Mouse (Mus musculus): ENCODE measurements at regions not wholly inside any gene's neighbourhood (a gene's known extent, or its start where the extent isn't known, plus 50 kb on each side); places are given as distances from the start of the nearest gene placed in this dataset.

DNA sequence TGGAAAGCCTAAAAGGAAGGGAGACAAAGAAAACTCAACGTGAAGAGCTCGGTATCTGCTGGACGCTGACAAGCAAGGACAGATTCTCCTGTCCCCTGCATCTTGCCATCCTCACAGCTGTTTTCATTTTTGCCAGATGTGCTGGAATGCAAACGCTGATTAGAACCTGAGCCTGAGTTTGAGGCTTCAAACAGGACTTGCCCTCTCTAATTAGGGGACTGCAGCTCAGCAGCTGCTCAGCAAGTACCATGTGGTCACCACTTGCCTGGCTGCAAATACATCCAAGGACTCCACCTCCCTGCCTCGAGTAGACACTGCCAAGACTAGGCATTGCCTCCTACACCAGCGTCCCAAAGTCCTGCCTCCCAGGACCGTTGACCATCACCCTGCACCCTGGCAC, 140.7 kb downstream of the Cdc5l start:
- in situ Hi-C loops (cut with MboI; ENCODE audit: low sequenced_read_pairs), result no loop called here

DNA sequence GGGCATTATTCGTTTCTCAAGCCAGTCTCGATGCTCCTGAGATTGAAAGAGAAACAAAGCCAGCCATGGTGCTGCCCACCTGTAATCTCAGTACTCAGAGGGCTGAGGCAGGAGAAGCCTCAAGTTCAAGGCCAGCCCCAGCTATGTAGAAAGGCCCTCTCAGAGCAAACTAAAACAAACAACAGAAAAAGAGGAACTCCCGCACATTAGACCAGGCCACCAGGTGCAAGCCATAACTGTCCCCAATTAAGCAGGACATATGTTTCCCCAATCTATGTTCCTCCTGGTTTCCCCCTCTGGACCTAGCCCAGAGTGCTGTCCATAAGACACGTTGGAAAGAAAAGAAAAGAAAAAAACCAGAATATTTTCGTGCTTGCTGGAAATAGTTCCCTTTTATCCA, 142.5 kb downstream of the Cdc5l start:
- in situ Hi-C loops (cut with MboI; ENCODE audit: low sequenced_read_pairs), result no loop called here

DNA sequence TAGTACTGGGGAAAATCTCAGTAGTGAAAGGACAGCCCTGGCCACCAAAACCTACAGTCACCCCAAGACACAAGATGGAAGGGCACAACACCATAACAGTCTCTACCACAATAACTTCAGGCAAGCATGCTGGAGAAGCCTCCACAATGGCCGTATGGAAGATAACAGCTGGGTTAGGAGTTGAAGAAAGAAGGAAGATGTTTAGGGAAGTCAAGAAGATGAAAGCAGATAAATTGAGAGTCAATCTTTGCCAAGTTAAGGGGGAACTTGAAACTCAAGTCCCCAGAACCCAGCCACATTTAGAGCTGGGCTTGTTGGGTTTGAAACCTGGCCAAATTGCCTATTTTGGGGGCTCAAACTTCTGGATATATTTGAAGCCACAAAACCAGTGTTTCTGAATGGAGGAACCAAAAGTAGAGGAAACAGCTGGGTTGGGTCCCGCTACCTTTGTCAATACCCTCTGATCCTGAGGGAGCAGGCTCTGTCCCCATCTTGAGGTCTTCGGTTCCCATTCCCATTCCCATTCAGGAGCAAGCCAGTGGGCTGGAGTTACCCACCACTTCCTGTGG, 147.8 kb downstream of the Cdc5l start:
- in situ Hi-C loops (cut with MboI; ENCODE audit: low sequenced_read_pairs), result no loop called here

DNA sequence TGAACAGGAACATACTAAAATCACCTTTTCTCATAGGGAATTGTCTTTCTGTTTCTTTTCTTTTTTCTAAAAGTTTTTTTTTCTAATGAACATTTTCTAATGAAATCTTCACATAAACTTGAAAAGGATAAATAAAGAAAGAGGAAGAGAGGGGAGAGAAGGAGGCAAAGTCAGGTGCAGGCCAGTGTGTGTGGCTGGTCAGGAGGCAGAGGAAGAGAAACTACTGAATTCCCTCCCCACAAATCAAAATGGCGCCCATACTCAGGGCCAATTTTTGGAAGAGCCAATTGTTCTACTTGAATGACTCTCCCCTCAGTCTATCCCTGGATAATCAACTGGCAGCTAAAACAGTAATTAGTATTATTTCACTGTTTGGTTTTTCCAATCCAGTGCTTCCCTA, 152.0 kb downstream of the Cdc5l start:
- in situ Hi-C loops (cut with MboI; ENCODE audit: low sequenced_read_pairs), result no loop called here

DNA sequence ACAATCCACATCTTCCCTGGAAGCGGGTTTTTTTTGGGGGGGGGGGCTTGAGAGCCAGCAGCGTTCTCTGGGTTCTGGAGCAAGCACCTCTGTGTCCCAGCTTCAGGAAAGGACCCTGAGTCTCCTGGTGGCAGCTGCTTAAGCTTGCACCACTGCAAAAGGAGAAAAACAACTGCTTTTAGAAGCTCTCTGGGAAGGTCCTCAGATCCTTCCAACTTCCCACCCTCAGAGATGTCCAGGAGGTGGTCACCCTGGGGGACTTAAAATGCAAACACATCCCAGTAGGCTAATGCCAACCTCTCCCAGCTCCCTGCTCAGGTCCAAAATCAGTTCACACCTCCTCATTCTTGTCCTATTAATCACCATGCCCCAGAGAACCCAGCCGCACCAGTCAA, 153.7 kb downstream of the Cdc5l start:
- in situ Hi-C loops (cut with MboI; ENCODE audit: low sequenced_read_pairs), result no loop called here

DNA sequence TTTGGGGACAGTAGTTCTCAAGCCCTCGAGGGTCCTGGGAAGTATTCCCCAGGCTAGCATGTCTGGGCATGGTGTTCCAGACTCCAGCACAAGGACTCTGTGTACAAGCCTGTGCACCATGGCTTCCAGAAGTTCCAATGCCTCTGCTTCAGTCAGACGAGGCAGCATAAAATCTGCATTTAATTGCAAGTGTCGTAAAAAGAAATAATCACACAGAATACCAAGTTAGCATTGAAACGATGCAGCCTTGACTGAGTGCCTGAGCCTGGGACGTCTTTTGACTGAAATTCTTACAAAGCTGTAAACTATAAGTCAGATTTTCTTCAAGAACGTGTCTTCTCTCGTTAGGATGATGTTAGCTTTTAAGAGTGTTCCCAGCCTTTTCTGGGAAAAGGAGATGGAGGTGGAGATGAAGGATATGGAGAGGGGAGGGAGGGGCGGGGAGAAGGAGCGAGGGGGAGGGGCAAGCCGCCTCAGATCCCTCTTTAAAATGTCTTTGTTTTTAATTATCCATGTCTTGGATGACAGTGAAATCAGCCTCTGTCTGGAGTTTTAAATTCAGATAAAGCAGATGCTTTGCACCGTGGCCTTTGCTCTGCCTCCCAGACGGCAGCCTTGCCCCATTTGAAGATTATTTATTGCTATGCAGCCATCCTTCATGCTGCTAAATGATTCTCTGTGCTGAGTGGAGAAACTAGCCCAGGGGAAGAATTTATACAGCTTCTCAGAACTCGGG, 154.3 kb downstream of the Cdc5l start:
- in situ Hi-C loops (cut with MboI; ENCODE audit: low sequenced_read_pairs), result no loop called here

DNA sequence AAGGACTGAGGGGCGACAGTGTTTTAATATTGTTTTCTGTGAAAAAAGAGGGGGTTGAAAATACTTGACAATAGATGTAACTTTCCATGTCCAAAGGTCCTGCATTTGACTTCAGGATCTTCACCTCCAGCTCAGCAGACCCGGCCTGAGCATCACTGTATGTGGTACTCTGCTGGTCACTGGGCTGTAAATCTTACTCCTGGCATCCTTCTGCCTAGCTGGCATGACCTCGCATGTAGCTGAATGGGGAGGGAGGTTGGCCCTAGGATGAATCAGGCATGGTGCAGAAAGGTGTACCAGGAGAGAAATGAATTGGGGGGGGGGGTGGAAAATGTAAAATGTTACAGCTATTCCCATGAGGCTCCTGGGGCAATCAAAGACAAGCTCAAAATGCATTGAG, 156.0 kb downstream of the Cdc5l start:
- in situ Hi-C loops (cut with MboI; ENCODE audit: low sequenced_read_pairs), result no loop called here

DNA sequence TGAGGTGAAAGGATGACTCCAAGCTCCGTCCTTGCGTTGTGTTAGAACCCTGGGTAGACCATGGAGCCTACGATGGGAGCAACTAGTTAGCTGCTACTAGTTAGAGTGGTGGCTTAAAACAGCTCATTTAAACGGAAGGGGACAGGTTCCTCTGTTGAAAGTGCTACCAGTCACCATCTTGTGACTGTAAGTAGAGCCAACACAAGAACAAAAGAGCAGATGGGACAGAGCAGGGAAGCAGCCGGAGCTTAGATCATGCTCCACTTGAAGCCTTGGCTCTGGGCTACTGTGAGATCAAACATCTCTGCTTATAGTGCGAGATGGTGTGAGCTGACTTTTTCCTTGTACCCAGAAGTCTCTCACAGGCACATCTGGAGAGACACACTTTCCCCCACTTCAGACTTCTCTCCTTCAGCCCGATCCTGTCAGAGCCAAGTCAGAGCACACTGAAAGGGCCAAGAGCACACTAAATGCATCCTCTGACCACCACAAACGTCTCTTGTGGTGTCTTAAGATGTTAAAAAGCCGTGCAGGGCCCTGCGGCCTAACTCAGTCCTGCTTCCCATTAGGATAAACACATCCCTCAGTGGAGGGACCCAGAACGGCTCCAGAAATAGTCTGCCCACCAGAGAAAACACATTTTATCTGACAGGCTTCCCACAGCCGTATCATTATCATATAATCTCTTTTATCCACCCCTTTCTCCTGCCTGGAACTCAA, 156.7 kb downstream of the Cdc5l start:
- in situ Hi-C loops (cut with MboI; ENCODE audit: low sequenced_read_pairs), result no loop called here

DNA sequence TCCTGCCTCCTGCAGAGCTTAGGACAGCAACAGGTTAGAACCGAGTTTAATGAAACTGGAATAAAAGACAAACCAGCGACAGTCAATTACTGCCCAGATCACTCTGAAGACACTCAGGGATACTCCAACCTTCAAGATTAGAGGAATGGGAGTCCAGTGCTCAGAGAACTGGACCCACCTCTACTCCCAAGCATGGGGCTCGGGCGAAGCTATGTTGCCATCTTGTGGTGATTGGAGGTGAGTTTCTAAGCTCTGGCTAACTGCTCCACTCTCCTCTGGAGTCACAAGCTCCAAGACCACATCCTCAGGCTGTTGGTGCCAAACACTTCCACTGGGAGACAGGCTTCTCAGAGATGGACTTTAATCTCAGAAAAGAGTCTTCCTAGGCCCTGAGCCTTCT, 158.6 kb downstream of the Cdc5l start:
- in situ Hi-C loops (cut with MboI; ENCODE audit: low sequenced_read_pairs), result loop anchor here (25.0 kb wide), 1 partner anchor 1013 kb away; no protein-coding TSS in a partner anchor

DNA sequence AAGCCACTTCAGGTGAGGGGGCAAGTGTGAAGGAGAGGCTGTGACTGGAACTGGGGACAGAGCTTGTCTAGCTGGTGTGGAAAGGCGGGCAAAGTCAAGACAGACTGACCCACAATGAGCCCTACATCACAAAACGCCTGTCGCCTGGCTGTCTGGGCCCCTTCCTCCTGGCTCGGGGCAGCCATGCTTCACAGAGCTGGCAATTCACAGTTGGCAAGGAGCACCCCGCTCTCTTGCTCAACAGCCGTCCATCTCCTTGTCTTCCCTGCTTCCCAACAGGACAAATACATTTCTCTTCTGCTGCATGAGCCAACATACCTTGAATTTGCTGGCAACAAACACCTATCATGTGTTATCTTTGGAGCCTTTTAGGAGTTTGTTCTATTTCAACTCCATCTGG, 166.8 kb downstream of the Cdc5l start:
- in situ Hi-C loops (cut with MboI; ENCODE audit: low sequenced_read_pairs), result loop anchor here (25.0 kb wide), 1 partner anchor 1004 kb away; no protein-coding TSS in a partner anchor

DNA sequence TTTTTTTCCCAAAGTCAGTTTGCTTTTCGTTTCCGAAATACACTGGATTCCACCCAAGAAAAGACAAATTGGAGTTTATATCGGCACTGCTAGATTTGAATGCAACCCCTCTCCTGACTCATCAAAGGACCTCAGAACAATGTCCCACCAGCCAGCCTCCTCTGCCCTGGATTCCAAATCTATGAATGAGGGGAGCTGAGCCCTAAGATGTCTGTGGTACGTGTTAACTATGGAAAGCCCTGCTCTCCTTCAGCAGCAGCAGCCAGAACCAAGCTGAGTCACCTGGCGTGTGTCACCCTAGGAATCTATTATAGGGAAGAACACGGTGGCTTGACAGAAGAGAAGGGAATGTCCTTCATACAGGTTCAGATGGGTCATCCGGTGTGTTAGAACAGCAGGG, 167.9 kb downstream of the Cdc5l start:
- in situ Hi-C loops (cut with MboI; ENCODE audit: low sequenced_read_pairs), result loop anchor here (25.0 kb wide), 1 partner anchor 1003 kb away; no protein-coding TSS in a partner anchor

DNA sequence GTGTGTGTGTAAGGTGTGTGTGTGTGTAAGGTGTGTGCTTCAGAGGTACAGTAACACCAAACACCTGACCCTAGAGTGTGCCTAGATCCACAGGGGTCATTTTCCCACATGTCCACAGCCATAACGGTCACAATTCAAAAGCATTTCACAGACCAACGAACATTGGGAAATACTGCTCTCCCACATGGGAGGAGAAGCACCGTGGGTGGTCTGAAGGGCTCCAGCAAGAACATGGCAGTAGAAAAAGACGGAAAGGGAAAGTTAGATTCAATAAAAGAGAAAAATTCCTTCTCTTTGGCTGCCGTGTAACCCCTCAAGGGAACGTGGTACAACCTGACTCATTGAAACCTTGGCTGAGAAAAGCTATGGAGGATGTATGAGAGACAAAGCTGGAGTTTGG, 169.1 kb downstream of the Cdc5l start:
- in situ Hi-C loops (cut with MboI; ENCODE audit: low sequenced_read_pairs), result loop anchor here (25.0 kb wide), 1 partner anchor 1002 kb away; no protein-coding TSS in a partner anchor

DNA sequence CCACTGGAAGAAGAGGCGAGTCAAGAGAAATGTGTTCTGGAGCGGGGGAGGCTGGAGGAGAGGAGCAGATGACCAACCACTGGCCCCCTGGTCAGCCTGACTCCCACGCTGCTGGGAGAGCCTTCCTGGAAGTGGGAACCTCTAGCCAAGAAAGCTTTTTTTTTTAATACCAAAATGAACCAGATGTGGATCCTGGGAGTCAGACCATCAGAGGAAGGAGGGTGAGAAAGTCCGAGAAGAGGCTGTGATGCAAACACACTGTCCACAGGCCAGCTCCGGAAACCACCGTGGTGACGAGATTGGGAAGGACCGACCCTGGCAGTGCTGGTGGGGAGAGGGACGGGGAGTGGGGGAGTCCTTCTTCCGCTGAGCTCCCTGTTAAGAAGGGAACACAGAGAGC, 173.1 kb downstream of the Cdc5l start:
- in situ Hi-C loops (cut with MboI; ENCODE audit: low sequenced_read_pairs), result loop anchor here (25.0 kb wide), 1 partner anchor 998 kb away; no protein-coding TSS in a partner anchor

DNA sequence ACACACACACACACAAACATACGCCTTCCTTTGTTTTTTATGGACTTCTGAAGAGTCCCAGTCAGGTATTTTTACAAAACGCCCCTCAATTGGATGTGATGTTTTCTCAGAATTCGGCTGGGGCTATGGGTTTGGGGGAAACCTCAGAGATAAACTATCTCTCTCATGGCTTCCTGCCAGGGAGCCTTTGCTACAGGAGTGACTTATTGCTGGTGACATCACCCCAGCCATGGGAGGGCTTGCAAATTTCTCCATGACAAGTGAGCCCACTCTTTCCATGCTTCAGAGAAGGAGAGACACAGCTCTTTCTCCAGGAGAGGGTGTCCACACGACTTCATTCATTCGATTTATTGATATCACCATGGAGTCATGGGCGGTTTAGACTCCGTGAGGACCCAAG, 175.5 kb downstream of the Cdc5l start:
- in situ Hi-C loops (cut with MboI; ENCODE audit: low sequenced_read_pairs), result loop anchor here (25.0 kb wide), 1 partner anchor 996 kb away; no protein-coding TSS in a partner anchor

DNA sequence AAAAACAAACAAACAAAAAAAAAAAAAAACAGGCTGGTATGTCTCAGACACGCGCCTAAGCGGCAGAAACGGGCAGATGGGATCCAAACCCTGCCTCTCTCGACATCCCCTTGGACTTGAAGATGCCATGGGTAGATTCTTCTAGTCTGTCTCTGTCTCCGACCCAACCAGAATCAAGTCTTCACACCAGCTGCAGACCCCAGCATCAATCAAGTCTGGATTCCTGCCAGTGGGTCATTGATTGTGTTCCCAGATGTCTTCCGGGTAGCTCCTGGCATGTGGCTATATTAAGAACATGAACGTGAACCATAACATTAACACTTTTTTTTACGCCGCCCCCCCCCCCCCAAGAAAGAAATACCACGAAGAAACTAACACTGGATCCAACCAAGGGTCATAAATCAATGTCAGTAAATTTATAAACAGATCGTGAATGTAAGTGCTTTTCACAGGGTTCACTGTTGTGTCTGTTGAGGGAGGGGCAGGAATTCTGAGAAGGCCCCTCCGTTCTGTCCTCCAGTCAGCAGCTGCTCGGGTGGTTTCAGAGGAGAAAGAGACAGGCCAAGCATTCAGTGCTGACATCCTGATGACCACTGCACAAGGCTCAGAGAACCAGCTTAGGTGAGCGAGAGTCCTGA, 180.8 kb downstream of the Cdc5l start:
- in situ Hi-C loops (cut with MboI; ENCODE audit: low sequenced_read_pairs), result loop anchor here (25.0 kb wide), 1 partner anchor 990 kb away; no protein-coding TSS in a partner anchor

DNA sequence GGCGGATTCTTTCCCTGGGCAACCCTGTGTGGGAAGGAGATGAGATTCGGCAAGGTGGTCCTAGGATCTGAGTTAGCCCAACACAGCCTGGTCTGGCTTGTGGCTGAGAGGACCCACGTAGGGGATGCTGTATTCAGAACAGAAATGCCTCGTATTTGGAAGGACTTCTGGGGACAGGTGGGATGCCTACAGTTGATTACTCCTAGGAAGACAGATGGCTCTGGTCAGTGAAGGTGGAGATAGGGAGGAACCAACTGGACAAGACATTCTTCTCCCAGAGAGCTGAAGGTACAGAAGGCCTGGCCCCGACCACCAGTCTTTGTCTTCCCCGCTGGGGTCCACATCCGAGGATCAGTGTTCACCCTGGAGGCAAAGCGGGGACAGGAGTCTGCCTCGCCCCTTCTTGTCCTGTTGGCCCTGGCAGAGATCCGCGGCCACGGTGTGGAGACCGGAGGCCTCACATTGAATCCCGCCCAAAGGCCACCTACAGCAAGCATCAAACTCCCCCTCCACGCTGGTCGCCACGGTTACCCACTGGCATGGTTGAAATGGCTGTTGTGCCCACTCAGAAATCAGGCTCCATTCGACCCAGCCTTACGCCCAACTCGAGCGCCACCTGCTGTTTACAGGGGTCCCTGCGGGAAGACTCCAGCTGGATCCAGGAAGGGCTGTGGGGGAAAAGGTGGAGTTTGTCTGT, 182.4 kb downstream of the Cdc5l start:
- in situ Hi-C loops (cut with MboI; ENCODE audit: low sequenced_read_pairs), result loop anchor here (25.0 kb wide), 1 partner anchor 989 kb away; no protein-coding TSS in a partner anchor

DNA sequence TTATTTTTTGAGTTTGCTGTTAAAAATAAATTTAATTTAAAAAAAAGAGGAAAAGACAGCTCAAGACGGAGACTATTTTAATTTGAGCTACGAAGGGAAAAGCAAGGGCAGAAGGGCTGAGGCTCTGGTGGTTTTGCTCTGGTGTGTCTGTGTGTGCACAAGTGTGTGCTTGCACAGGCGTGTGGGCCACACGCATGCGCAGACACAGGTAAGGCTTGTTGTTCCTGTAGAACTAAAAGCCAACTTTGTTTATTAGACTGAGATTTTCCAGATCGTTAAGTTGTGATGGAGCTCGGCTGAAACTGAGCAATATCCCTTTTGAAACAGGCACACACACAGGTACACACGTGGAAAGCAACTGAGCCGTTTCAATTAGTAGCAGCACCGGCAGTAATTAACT, 183.1 kb downstream of the Cdc5l start:
- in situ Hi-C loops (cut with MboI; ENCODE audit: low sequenced_read_pairs), result loop anchor here (25.0 kb wide), 1 partner anchor 988 kb away; no protein-coding TSS in a partner anchor

DNA sequence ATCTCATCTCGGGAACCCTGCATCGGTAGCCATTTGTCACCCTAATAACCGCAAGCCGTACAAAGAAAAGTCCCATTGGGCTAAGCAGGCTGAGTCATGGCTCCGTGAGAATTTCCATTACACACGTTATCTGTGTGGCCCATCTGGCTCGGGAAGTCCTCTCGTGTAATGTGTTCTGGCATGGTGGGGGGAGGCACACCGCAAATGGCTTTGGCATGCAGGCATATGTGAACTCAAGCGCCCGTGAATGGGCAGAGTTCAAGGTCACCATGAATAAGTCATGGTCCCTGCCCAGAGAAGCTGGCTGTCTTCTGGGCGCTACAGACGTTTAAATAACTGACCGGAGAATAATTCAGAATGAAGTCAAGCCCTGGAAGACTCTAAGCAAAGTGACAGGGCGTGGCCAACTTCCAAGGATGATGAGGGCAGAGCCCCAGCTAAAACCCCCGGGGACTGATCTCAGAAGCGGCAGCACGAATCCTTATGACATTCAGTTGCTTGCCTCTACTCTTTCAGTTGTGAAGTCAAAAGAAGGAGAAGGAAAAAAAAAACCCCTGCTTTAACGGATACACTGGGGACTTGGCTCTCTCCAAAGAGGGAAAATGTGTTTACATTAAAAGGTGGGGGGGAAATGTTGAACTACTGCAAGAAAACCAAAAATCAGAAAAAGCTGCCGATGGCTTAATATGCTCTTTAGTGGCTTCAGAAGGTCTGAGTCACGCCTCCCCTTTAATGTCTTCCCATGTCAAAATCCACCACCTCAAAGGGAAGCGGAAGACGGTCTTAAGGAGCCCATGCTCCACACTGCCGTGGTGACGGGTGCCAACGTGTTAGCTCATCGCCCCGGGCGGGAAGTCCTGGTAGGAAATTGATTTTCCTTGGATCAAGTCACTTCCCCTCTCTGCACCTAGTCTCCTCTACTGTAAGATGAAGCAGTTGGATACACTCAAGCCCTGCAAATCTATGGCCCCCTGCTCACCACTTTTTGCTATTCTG, 186.1 kb downstream of the Cdc5l start:
- in situ Hi-C loops (cut with MboI; ENCODE audit: low sequenced_read_pairs), result no loop called here

DNA sequence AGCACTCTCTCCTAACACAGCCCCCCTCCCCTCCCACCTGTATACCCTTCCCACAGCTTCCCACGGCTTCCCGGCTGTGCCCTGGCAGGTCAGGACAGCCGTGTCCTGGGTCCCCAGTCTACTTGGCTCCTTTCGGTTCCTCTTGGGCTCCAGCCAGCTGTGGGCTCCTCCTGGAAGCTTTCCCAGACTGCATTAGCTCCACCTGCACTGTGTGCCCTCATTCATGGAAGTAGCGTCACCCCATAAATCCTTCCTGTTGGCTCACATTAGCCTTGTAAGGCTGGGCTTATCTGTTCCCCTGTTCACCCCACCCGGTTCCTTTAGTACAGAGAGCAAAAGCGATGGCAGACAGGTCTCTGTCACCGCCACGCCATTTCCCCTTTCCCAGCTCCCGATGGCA, 188.7 kb downstream of the Cdc5l start:
- in situ Hi-C loops (cut with MboI; ENCODE audit: low sequenced_read_pairs), result no loop called here
